Mouse (Mus musculus) limb, embryonic 14.5 days (tissue): ENCODE results near the gene Sorcs3. TPM values are rescaled to one million over a fixed set of nuclear protein-coding genes. Genes with fewer than 3 reads are reported as not detected.

Source experiments
- ATAC-seq: fragments of 200-750 bp; cut with Nextera tagmentation; 2 replicates; pipeline ENCODE4 v1.8.0; 2017; ENCODE audit warnings: low read depth, moderate number of reproducible peaks, moderate TSS enrichment; ENCODE audit not compliant: low FRiP score
- DNase-seq: peaks from one replicate; pipeline ENCODE4 v3.0.0-alpha.2; 2015; ENCODE audit warnings: low spot score
- H3K27ac ChIP-seq: fragments of 300-500 bp; sonication (generic); replicated peaks from 2 replicates; pipeline ENCODE4 v1.5.1; 2014; ENCODE audit warnings: low read depth, mild to moderate bottlenecking, low read length, moderate library complexity, mixed read lengths
- H3K27me3 ChIP-seq: fragments of 300-500 bp; sonication (generic); 2 replicates; pipeline ENCODE4 v1.6.1; 2014; ENCODE audit warnings: low read length, mixed read lengths; ENCODE audit not compliant: control insufficient read depth, insufficient read depth
- H3K36me3 ChIP-seq: fragments of 300-500 bp; sonication (generic); 2 replicates; pipeline ENCODE4 v1.6.1; 2014; ENCODE audit warnings: mild to moderate bottlenecking, low read length, moderate library complexity, mixed read lengths; ENCODE audit not compliant: control insufficient read depth, insufficient read depth
- H3K4me1 ChIP-seq: fragments of 300-500 bp; sonication (generic); 2 replicates; pipeline ENCODE4 v1.6.1; 2014; ENCODE audit warnings: antibody characterized with exemption, low read length, mixed read lengths; ENCODE audit not compliant: control insufficient read depth, insufficient read depth
- H3K4me2 ChIP-seq: fragments of 300-500 bp; sonication (generic); replicated peaks from 2 replicates; pipeline ENCODE4 v1.6.1; 2014; ENCODE audit warnings: low read depth, mild to moderate bottlenecking, low read length, moderate library complexity; ENCODE audit not compliant: severe bottlenecking
- H3K4me3 ChIP-seq: fragments of 300-500 bp; sonication (generic); replicated peaks from 2 replicates; pipeline ENCODE4 v1.5.1; 2014; ENCODE audit warnings: low read length
- H3K9ac ChIP-seq: fragments of 300-500 bp; sonication (generic); 2 replicates; pipeline ENCODE4 v1.6.1; 2014; ENCODE audit warnings: mild to moderate bottlenecking, low read depth, low read length, moderate library complexity; ENCODE audit not compliant: severe bottlenecking
- H3K9me3 ChIP-seq: fragments of 300-500 bp; sonication (generic); 2 replicates; pipeline ENCODE4 v1.6.1; 2016; ENCODE audit warnings: low read length; ENCODE audit not compliant: control insufficient read depth
- POLR2A ChIP-seq: fragments of 200-500 bp; IDR thresholded peaks from 2 replicates; pipeline ENCODE4 v1.8.0; 2012; ENCODE audit warnings: inconsistent platforms, mild to moderate bottlenecking, moderate library complexity, borderline replicate concordance; ENCODE audit not compliant: insufficient read depth, insufficient read length; ENCODE audit errors: extremely low read depth
- WGBS: fragments of 180-500 bp; shearing (Covaris S2); extraction: QIAGEN DNeasy Blood & Tissue Kit; methylation state at CpG from one replicate; pipeline ENCODE4 v1.1.7; 2014; 5-methylcytosine and 5-hydroxymethylcytosine counted together
- polyA plus RNA-seq, 2 experiments: library from polyadenylated mRNA; depleted of rRNA in 1 of 2; stranded (reverse) in 1 of 2; unstranded in 1 of 2; fragments of >200 nt; fragmentation: Nextera tagmentation in 1 of 2; extraction: Ambion mirVana in 1 of 2; gene quantifications; 2 replicates each; pipeline versions ENCODE4 v1.2.1 to v1.2.3; 2012 to 2014

Gene Sorcs3
- polyA plus RNA-seq, 2 experiments: 3.0 to 3.1 TPM

- no peaks in the 10 kb centered on the region for H3K36me3 ChIP-seq
- ATAC-seq (no peak), DNase-seq (no peak)
- H3K9ac ChIP-seq: no peak overlapping the region
- TF ChIP-seq POLR2A: no peak
- peak overlapping the region; percentile 96 for H3K4me2 ChIP-seq
- 11% methylated on average over 10 of the region's 10 CpGs for WGBS
- no peak overlapping the region for H3K27ac ChIP-seq
- peaks cover 10% of the 10 kb centered on the region; the same call in 1 of the 2 replicates for H3K9me3 ChIP-seq
- H3K4me3 ChIP-seq: peak overlapping the region; percentile 56
- H3K27me3 ChIP-seq: peaks cover 48% of the 10 kb centered on the region
- peaks cover 14% of the 10 kb centered on the region for H3K4me1 ChIP-seq
Observed at GRCm38 (mm10) chr19:48207731-48208370, 2.0 kb downstream of the Sorcs3 start.

GRCm38 (mm10) chr19:48215379-48215778 lies 9.6 kb downstream of the Sorcs3 start:
- no peak overlapping the region for H3K4me3 ChIP-seq
- ATAC-seq: no peak
- DNase-seq: no peak
- H3K4me2 ChIP-seq: no peak overlapping the region
- H3K9me3 ChIP-seq: peaks cover 10% of the 10 kb centered on the region; the same call in 1 of the 2 replicates
- H3K9ac ChIP-seq: no peak overlapping the region
- H3K27ac ChIP-seq: no peak overlapping the region
- H3K36me3 ChIP-seq: no peaks in the 10 kb centered on the region
- no peak for TF ChIP-seq POLR2A
- no peaks in the 10 kb centered on the region for H3K4me1 ChIP-seq
- no peaks in the 10 kb centered on the region for H3K27me3 ChIP-seq

- Histone ChIP-seq H3K4me2 (no peak overlapping the region), H3K4me3 (no peak overlapping the region), H3K36me3 (no peaks in the 10 kb centered on the region), H3K4me1 (no peaks in the 10 kb centered on the region), H3K9me3 (no peaks in the 10 kb centered on the region), H3K27me3 (no peaks in the 10 kb centered on the region), H3K27ac (no peak overlapping the region), H3K9ac (no peak overlapping the region)
- no peak for TF ChIP-seq POLR2A
- DNase-seq (no peak), ATAC-seq (no peak)
- 39% methylated on average over 13 of the region's 13 CpGs for WGBS
Observed at GRCm38 (mm10) chr19:48237786-48238372, 32.1 kb downstream of the Sorcs3 start.

GRCm38 (mm10) chr19:48238391-48238790 lies 32.6 kb downstream of the Sorcs3 start:
- no peak for TF ChIP-seq POLR2A
- Histone ChIP-seq H3K36me3 (no peaks in the 10 kb centered on the region), H3K4me3 (no peak overlapping the region), H3K9me3 (no peaks in the 10 kb centered on the region), H3K9ac (no peak overlapping the region), H3K4me2 (no peak overlapping the region), H3K4me1 (no peaks in the 10 kb centered on the region), H3K27ac (no peak overlapping the region), H3K27me3 (no peaks in the 10 kb centered on the region)
- DNase-seq (no peak), ATAC-seq (no peak)
- WGBS: 79% methylated on average over 9 of the region's 9 CpGs

- no peak for TF ChIP-seq POLR2A
- no peak for DNase-seq
- no peak for ATAC-seq
- Histone ChIP-seq H3K9me3 (no peaks in the 10 kb centered on the region), H3K36me3 (no peaks in the 10 kb centered on the region), H3K4me2 (no peak overlapping the region), H3K9ac (no peak overlapping the region), H3K27me3 (no peaks in the 10 kb centered on the region), H3K4me3 (no peak overlapping the region), H3K4me1 (no peaks in the 10 kb centered on the region), H3K27ac (no peak overlapping the region)
- 73% methylated on average over 2 of the region's 2 CpGs for WGBS
Observed at GRCm38 (mm10) chr19:48240960-48241359, 35.1 kb downstream of the Sorcs3 start.
